Mouse (Mus musculus): Measurements from ENCODE around the gene Ubr3. TPM values are rescaled to one million over a fixed set of nuclear protein-coding genes. Genes with fewer than 3 reads are reported as not detected.
"Not testable (repeated sequence)": the region's sequence is repeated elsewhere in the genome, so short reads cannot be mapped to it uniquely, and the experiment has no call there.

The Ubr3 gene
- polyA plus RNA-seq, 1 experiment from 2014 or later, result 22.4 TPM

- Histone ChIP-seq H3K9me3 (replicated peaks) (no peaks in the 10 kb centered on the region), H3K4me1 (0 out of 2 replicates have a peak, but pooled peaks cover 4% of the 10 kb centered on the region), H3K27ac (peak within 1 kb of the TSS; percentile 55), H3K27me3 (no peaks in the 10 kb centered on the region), H3K4me2 (replicated peaks) (peak within 1 kb of the TSS; percentile 72), H3K9ac (peak within 1 kb of the TSS; percentile 79), H3K36me3 (no peaks in the 10 kb centered on the region), H3K4me3 (peak within 1 kb of the TSS; percentile 61)
- WGBS, result 2% methylated on average over 45 of the region's 45 CpGs
- peak; percentile 91 for ATAC-seq (ENCODE audit: low FRiP score)
Measured at GRCm38 (mm10) chr2:69885451-69886305, 11.4 kb upstream of the Ubr3 start, which contains the start of gene Mettl5. TSS of gene Mettl5 (minus strand) at chr2:69885615.

DNA sequence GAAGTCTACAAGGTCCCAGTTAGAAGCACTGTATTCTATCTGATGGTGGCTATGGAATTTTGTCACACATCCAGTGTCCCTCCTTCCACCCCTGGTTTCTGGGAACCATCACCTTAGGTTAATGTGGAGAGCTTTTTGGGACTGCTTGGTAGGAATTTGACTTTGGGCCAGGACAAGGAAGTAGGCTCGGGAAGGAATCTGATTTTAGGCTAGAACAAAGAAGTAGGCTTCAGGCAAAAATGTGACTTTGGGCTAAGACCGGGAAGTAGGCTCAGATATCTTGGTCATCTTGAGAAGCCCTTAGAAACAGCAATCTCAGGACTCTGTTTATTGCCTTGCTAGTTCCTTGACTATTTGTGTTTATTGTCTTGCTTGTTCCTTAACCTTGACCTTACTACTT, 8.1 kb upstream of the Ubr3 start:
- Histone ChIP-seq H3K9me3 (replicated peaks) (no peaks in the 10 kb centered on the region), H3K36me3 (no peaks in the 10 kb centered on the region), H3K27me3 (no peaks in the 10 kb centered on the region), H3K4me2 (replicated peaks) (no peak overlapping the region), H3K27ac (no peak overlapping the region), H3K9ac (no peak overlapping the region), H3K4me1 (0 out of 2 replicates have a peak, but pooled peaks cover 4% of the 10 kb centered on the region), H3K4me3 (no peak overlapping the region)
- WGBS, result 80% methylated on average over 2 of the region's 2 CpGs
- ATAC-seq (ENCODE audit: low FRiP score), result no peak

DNA sequence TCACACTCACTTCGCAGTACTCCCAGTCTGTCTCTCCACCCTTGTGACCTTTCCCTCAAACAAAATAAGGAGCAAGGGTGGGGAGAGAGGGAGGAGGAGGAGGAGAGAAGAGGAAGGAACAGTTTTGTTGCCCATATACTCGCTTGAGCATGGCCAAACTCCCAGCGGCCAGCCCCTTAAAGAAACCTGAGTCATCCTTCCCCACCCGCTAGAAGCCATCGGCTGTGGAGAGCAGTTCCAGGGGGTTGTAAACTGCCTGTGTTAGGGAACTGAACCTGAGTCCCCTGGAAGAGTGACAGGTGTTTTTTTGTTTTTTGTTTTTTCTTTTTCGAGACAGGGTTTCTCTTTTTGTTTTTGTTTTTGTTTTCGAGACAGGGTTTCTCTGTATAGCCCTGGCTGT, 6.2 kb upstream of the Ubr3 start:
- Histone ChIP-seq H3K4me3 (no peak overlapping the region), H3K4me1 (no peaks in the 10 kb centered on the region), H3K27ac (no peak overlapping the region), H3K9me3 (replicated peaks) (no peaks in the 10 kb centered on the region), H3K4me2 (replicated peaks) (no peak overlapping the region), H3K36me3 (no peaks in the 10 kb centered on the region), H3K9ac (no peak overlapping the region), H3K27me3 (no peaks in the 10 kb centered on the region)
- 60% methylated on average over 7 of the region's 7 CpGs for WGBS
- ATAC-seq (ENCODE audit: low FRiP score), result no peak

- Histone ChIP-seq H3K27me3 (no peaks in the 10 kb centered on the region), H3K36me3 (no peaks in the 10 kb centered on the region), H3K4me3 (no peak overlapping the region), H3K9me3 (replicated peaks) (no peaks in the 10 kb centered on the region), H3K4me1 (no peaks in the 10 kb centered on the region), H3K27ac (no peak overlapping the region), H3K4me2 (replicated peaks) (no peak overlapping the region), H3K9ac (no peak overlapping the region)
- no peak for ATAC-seq (ENCODE audit: low FRiP score)
- 94% methylated on average over 1 of the region's 1 CpGs for WGBS
Measured at GRCm38 (mm10) chr2:69893145-69893544, 3.9 kb upstream of the Ubr3 start.

GRCm38 (mm10) chr2:69893891-69894290, 3.2 kb upstream of the Ubr3 start:
- no peak overlapping the region for H3K4me3 ChIP-seq
- 88% methylated on average over 5 of the region's 5 CpGs for WGBS
- no peak overlapping the region for H3K4me2 ChIP-seq (replicated peaks)
- H3K27ac ChIP-seq, result no peak overlapping the region
- H3K36me3 ChIP-seq, result no peaks in the 10 kb centered on the region
- H3K4me1 ChIP-seq, result peaks cover 6% of the 10 kb centered on the region
- ATAC-seq (ENCODE audit: low FRiP score), result no peak
- H3K27me3 ChIP-seq, result no peaks in the 10 kb centered on the region
- no peak overlapping the region for H3K9ac ChIP-seq
- no peaks in the 10 kb centered on the region for H3K9me3 ChIP-seq (replicated peaks)

GRCm38 (mm10) chr2:69895502-69896223, 1.4 kb upstream of the Ubr3 start:
- H3K9me3 ChIP-seq (replicated peaks), result no peaks in the 10 kb centered on the region
- no peaks in the 10 kb centered on the region for H3K36me3 ChIP-seq
- H3K27me3 ChIP-seq, result no peaks in the 10 kb centered on the region
- H3K9ac ChIP-seq, result no peak overlapping the region
- H3K4me1 ChIP-seq, result peaks cover 11% of the 10 kb centered on the region
- no peak for ATAC-seq (ENCODE audit: low FRiP score)
- 62% methylated on average over 14 of the region's 14 CpGs for WGBS
- H3K4me3 ChIP-seq, result no peak overlapping the region
- no peak overlapping the region for H3K4me2 ChIP-seq (replicated peaks)
- no peak overlapping the region for H3K27ac ChIP-seq

GRCm38 (mm10) chr2:69896224-69896581, 843 bp upstream of the Ubr3 start:
- H3K4me2 ChIP-seq (replicated peaks), result no peak overlapping the region
- no peak for ATAC-seq (ENCODE audit: low FRiP score)
- 94% methylated on average over 4 of the region's 4 CpGs for WGBS

DNA sequence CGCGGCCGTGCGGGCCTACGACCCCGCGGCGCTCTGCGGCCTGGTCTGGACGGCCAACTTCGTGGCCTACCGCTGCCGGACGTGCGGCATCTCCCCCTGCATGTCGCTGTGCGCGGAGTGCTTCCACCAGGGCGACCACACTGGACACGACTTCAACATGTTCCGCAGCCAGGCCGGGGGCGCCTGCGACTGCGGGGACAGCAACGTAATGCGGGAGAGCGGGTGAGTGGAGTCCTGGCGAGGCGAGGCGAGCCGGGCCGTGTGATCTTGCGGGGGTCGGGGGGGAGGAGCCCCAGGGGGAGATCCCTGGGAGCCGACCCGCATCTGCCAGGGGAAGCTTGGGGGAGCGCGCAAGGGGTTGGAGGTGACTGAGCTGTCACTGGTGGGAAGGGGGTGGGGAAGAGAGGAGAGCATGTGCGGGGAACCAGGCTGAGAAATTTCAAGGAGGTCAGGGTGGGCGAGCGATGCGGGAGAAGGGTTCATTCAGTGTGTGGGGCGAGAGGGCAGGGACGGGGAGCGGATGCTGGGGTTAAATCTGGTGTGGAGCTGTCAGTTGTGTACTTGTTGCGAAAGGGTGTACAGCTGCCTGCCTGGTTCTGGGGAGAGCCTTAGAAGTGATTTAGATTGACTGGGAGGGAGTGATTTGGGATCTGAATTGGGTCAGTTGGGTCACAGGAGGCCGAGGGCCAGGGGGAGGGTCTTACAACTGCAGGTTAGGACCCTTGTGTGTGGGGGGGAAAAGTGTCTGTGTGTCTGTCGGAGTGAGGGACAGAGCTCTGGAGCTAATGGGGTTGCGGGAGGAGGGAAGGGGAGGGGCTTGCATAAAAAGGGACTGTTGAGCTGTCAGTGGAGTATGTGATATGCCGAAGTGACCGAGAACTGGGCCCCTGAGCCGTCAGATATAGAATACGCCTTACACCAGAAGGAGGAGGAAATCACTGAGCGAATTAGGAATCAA, 851 bp downstream of the Ubr3 start:
- Histone ChIP-seq H3K9me3 (replicated peaks) (no peaks in the 10 kb centered on the region), H3K27ac (peak overlapping the region; percentile 95), H3K9ac (peak overlapping the region; percentile 98), H3K4me3 (peak overlapping the region; percentile 99), H3K4me1 (peaks cover 11% of the 10 kb centered on the region), H3K4me2 (replicated peaks) (peak overlapping the region; percentile 88), H3K36me3 (peaks cover 4% of the 10 kb centered on the region; the same call in 1 of the 2 replicates), H3K27me3 (no peaks in the 10 kb centered on the region)
- ATAC-seq (ENCODE audit: low FRiP score), result peak; percentile 79
- under 1% methylated on average over 55 of the region's 55 CpGs for WGBS

More at GRCm38 (mm10) chr2:69896224-69896581, 843 bp upstream of the Ubr3 start:
- Histone ChIP-seq H3K27me3 (no peaks in the 10 kb centered on the region), H3K4me3 (no peak overlapping the region), H3K9me3 (replicated peaks) (no peaks in the 10 kb centered on the region), H3K27ac (no peak overlapping the region), H3K9ac (no peak overlapping the region), H3K4me1 (peaks cover 11% of the 10 kb centered on the region), H3K36me3 (no peaks in the 10 kb centered on the region)

GRCm38 (mm10) chr2:69903541-69903940, 6.5 kb downstream of the Ubr3 start:
- H3K4me3 ChIP-seq, result no peak overlapping the region
- ATAC-seq (ENCODE audit: low FRiP score), result no peak
- no peaks in the 10 kb centered on the region for H3K27me3 ChIP-seq
- H3K36me3 ChIP-seq, result peaks cover 4% of the 10 kb centered on the region; the same call in 1 of the 2 replicates
- no peak overlapping the region for H3K27ac ChIP-seq
- WGBS, result 92% methylated on average over 3 of the region's 3 CpGs
- peaks cover 8% of the 10 kb centered on the region for H3K4me1 ChIP-seq
- H3K9ac ChIP-seq, result no peak overlapping the region
- H3K9me3 ChIP-seq (replicated peaks), result no peaks in the 10 kb centered on the region
- no peak overlapping the region for H3K4me2 ChIP-seq (replicated peaks)

DNA sequence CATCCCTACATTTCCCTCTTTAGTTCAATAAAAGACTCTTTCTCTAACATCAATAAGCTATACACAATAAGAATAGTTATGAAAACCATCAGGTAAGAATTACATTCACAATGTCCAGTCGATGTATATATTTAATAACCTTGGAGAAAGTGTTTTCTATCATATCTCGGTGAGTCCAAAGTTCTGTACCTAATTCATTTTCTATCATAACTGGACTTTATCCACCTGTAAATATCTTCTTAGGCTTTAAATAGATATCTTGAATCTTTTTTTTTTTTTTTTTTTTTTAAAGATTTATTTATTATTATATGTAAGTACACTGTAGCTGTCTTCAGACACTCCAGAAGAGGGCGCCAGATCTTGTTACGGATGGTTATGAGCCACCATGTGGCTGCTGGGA, 10.3 kb downstream of the Ubr3 start:
- H3K4me2 ChIP-seq (replicated peaks); H3K4me1 ChIP-seq; H3K27ac ChIP-seq; ATAC-seq (ENCODE audit: low FRiP score); H3K36me3 ChIP-seq; H3K9me3 ChIP-seq (replicated peaks); H3K9ac ChIP-seq; H3K27me3 ChIP-seq; H3K4me3 ChIP-seq: not testable (repeated sequence)
- WGBS, result 82% methylated on average over 4 of the region's 4 CpGs

DNA sequence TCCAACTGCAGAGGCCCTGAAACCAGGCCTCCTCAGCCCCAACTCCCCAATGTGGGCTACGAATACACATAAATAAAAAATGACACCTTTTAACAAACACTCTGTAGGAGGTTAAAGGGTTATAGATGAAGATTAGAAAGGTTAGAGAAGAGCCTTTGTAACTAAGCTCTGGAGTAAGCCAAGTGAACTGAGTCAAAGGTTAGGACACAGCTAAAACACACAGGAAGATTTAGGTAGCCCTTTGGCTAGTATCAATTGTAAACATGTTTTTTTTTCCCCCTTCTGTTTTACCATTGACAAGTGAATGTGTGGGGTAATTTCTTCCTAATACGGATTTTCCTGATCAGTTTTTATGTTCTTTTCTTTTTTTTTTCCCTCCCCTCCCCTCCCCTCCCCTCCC, 15.8 kb downstream of the Ubr3 start:
- Histone ChIP-seq H3K27ac (no peak overlapping the region), H3K9ac (no peak overlapping the region), H3K9me3 (replicated peaks) (no peaks in the 10 kb centered on the region), H3K4me1 (no peaks in the 10 kb centered on the region), H3K27me3 (no peaks in the 10 kb centered on the region), H3K4me3 (no peak overlapping the region), H3K4me2 (replicated peaks) (no peak overlapping the region), H3K36me3 (peaks cover 14% of the 10 kb centered on the region)
- ATAC-seq (ENCODE audit: low FRiP score), result no peak
- 59% methylated on average over 2 of the region's 2 CpGs for WGBS

- WGBS, result 94% methylated on average over 3 of the region's 3 CpGs
- no peaks in the 10 kb centered on the region for H3K27me3 ChIP-seq
Measured at GRCm38 (mm10) chr2:69917301-69917700, 20.3 kb downstream of the Ubr3 start.

More at GRCm38 (mm10) chr2:69917301-69917700, 20.3 kb downstream of the Ubr3 start:
- ATAC-seq (ENCODE audit: low FRiP score), result no peak
- Histone ChIP-seq H3K4me3 (no peak overlapping the region), H3K4me2 (replicated peaks) (no peak overlapping the region), H3K27ac (no peak overlapping the region), H3K9me3 (replicated peaks) (no peaks in the 10 kb centered on the region), H3K36me3 (peaks cover 36% of the 10 kb centered on the region), H3K4me1 (no peaks in the 10 kb centered on the region), H3K9ac (no peak overlapping the region)
